Mouse (Mus musculus): ENCODE measurements around the gene Tmem238l.

The Tmem238l gene

GRCm38 (mm10) chr11:66956303-66956702 lies at the start of gene Tmem238l:
TSS of gene Tmem238l (plus strand) at chr11:66956638.
- in situ Hi-C loops (cut with MboI, MseI) = no loop called here

GRCm38 (mm10) chr11:66911811-66912210 lies 44.6 kb upstream of the Tmem238l start, which contains the start of gene Pirt:
TSS of gene Pirt (plus strand) at chr11:66911981.
- in situ Hi-C loops (cut with MboI, MseI) = no loop called here

- in situ Hi-C loops (cut with MboI, MseI) = no loop called here
These were observed 43.6 kb upstream of the Tmem238l start for GRCm38 (mm10) chr11:66912531-66913458.

GRCm38 (mm10) chr11:66914249-66914648 lies 42.2 kb upstream of the Tmem238l start:
- in situ Hi-C loops (cut with MboI, MseI) = no loop called here

GRCm38 (mm10) chr11:66920012-66920411 lies 36.4 kb upstream of the Tmem238l start:
- in situ Hi-C loops (cut with MboI, MseI) = loop anchor here in 1 of 2 experiments (5.0 kb wide), 1 partner anchor 92 kb away; no protein-coding TSS in a partner anchor

- in situ Hi-C loops (cut with MboI, MseI) = loop anchor here in 1 of 2 experiments (5.0 kb wide), 1 partner anchor 88 kb away; no protein-coding TSS in a partner anchor
These were observed 32.2 kb upstream of the Tmem238l start for GRCm38 (mm10) chr11:66924095-66924823.

GRCm38 (mm10) chr11:66928311-66928710 lies 28.1 kb upstream of the Tmem238l start:
- in situ Hi-C loops (cut with MboI, MseI) = no loop called here

- in situ Hi-C loops (cut with MboI, MseI) = no loop called here
These were observed 23.4 kb upstream of the Tmem238l start for GRCm38 (mm10) chr11:66932827-66933599.

- in situ Hi-C loops (cut with MboI, MseI) = no loop called here
These were observed 21.8 kb upstream of the Tmem238l start for GRCm38 (mm10) chr11:66934428-66935173.

GRCm38 (mm10) chr11:66942011-66942410 lies 14.4 kb upstream of the Tmem238l start:
- in situ Hi-C loops (cut with MboI, MseI) = no loop called here

- in situ Hi-C loops (cut with MboI, MseI) = no loop called here
These were observed 11.1 kb upstream of the Tmem238l start for GRCm38 (mm10) chr11:66945224-66945767.

- in situ Hi-C loops (cut with MboI, MseI) = no loop called here
These were observed 9.9 kb upstream of the Tmem238l start for GRCm38 (mm10) chr11:66946521-66946920.

- in situ Hi-C loops (cut with MboI, MseI) = no loop called here
These were observed 9.5 kb upstream of the Tmem238l start for GRCm38 (mm10) chr11:66946922-66947321.

- in situ Hi-C loops (cut with MboI, MseI) = no loop called here
These were observed 4.4 kb downstream of the Tmem238l start for GRCm38 (mm10) chr11:66960797-66961196.

GRCm38 (mm10) chr11:66961447-66962176 lies 5.2 kb downstream of the Tmem238l start:
- in situ Hi-C loops (cut with MboI, MseI) = no loop called here

- in situ Hi-C loops (cut with MboI, MseI) = no loop called here
These were observed 7.0 kb downstream of the Tmem238l start for GRCm38 (mm10) chr11:66963462-66963861.

GRCm38 (mm10) chr11:66966500-66967116 lies 10.2 kb downstream of the Tmem238l start:
- in situ Hi-C loops (cut with MboI, MseI) = no loop called here

- in situ Hi-C loops (cut with MboI, MseI) = no loop called here
These were observed 12.1 kb downstream of the Tmem238l start for GRCm38 (mm10) chr11:66968575-66968974.

- in situ Hi-C loops (cut with MboI, MseI) = no loop called here
These were observed 17.1 kb downstream of the Tmem238l start for GRCm38 (mm10) chr11:66973507-66973906.

All from T-helper 17 cell (primary cell).